Mouse (Mus musculus) lung, postnatal 25 days (tissue): ENCODE measurements around the gene Wdr81.

ENCODE experiments used
- DNase-seq: peaks from one replicate; pipeline ENCODE4 v3.0.0; 2022; ENCODE audit warnings: low spot score

Gene Wdr81

GRCm38 (mm10) chr11:75438194-75438593, 16.3 kb downstream of the Wdr81 start:
- no peak for DNase-seq

GRCm38 (mm10) chr11:75434138-75434537, 20.4 kb downstream of the Wdr81 start:
- DNase-seq, result no peak

- DNase-seq, result no peak
Observed at GRCm38 (mm10) chr11:75431307-75431706, 23.2 kb downstream of the Wdr81 start.

- DNase-seq, result peak; percentile 56
Observed at GRCm38 (mm10) chr11:75429019-75429705, 25.4 kb downstream of the Wdr81 start.

GRCm38 (mm10) chr11:75424459-75424858, 30.1 kb downstream of the Wdr81 start:
- DNase-seq, result no peak

GRCm38 (mm10) chr11:75424033-75424432, 30.5 kb downstream of the Wdr81 start:
- no peak for DNase-seq

- no peak for DNase-seq
Observed at GRCm38 (mm10) chr11:75423091-75423490, 31.4 kb downstream of the Wdr81 start.

- DNase-seq, result no peak
Observed at GRCm38 (mm10) chr11:75422013-75422792, 32.3 kb downstream of the Wdr81 start, which contains the start of gene Serpinf1. Gene Serpinf1, minus strand, starts transcription at chr11:75422701.

GRCm38 (mm10) chr11:75421375-75422012, 33.0 kb downstream of the Wdr81 start:
- no peak for DNase-seq

GRCm38 (mm10) chr11:75420810-75421374, 33.6 kb downstream of the Wdr81 start:
- DNase-seq, result no peak

GRCm38 (mm10) chr11:75420037-75420436, 34.5 kb downstream of the Wdr81 start:
- no peak for DNase-seq

GRCm38 (mm10) chr11:75415994-75416393, 38.5 kb downstream of the Wdr81 start:
- DNase-seq, result no peak

- no peak for DNase-seq
Observed at GRCm38 (mm10) chr11:75415096-75415495, 39.4 kb downstream of the Wdr81 start.

- no peak for DNase-seq
Observed at GRCm38 (mm10) chr11:75410591-75410990, 43.9 kb downstream of the Wdr81 start.

- no peak for DNase-seq
Observed at GRCm38 (mm10) chr11:75409679-75410575, 44.6 kb downstream of the Wdr81 start.

GRCm38 (mm10) chr11:75406865-75407264, 47.7 kb downstream of the Wdr81 start:
- peak; percentile 50 for DNase-seq

GRCm38 (mm10) chr11:75406104-75406503, 48.4 kb downstream of the Wdr81 start:
- no peak for DNase-seq

- DNase-seq, result no peak
Observed at GRCm38 (mm10) chr11:75404801-75405200, 49.7 kb downstream of the Wdr81 start.

GRCm38 (mm10) chr11:75403301-75404052, 51.0 kb downstream of the Wdr81 start:
- DNase-seq, result peak; percentile 60

GRCm38 (mm10) chr11:75402271-75402690, 52.2 kb downstream of the Wdr81 start:
- DNase-seq, result peak; percentile 71

GRCm38 (mm10) chr11:75400099-75400498, 54.4 kb downstream of the Wdr81 start:
- no peak for DNase-seq
